ENCODE assay signal across 1 mouse cellular context in genomic region chr12:28622641-28623040, GRCm38 (mm10).
TF ChIP-seq lines count a peak whose summit lies in the region.

No protein-coding gene starts in this region.

TF ChIP-seq in MEL, 35 proteins besides CTCF, POLR2A, EP300 and RAD21:
- no peak for TF ChIP-seq TBP (IDR thresholded peaks at IDR 0.05; ENCODE audit: low read depth, low read length)
- no peak for TF ChIP-seq JUND (IDR thresholded peaks at IDR 0.05; ENCODE audit: low read depth, low read length)
